Mouse (Mus musculus) lung, postnatal 0 days (tissue): ENCODE results near the gene Srgap2. TPM values are rescaled to one million over a fixed set of nuclear protein-coding genes. Genes with fewer than 3 reads are reported as not detected.
A peak's percentile ranks its signal among the peaks of the same experiment; 100 is the strongest.

ENCODE experiments used
- ATAC-seq: fragments of 200-750 bp; cut with Nextera tagmentation; 2 replicates; pipeline ENCODE4 v1.8.0; 2017; ENCODE audit warnings: moderate library complexity
- DNase-seq: peaks from one replicate; pipeline ENCODE4 v3.0.0-alpha.2; 2016; ENCODE audit warnings: low spot score
- H3K27ac ChIP-seq: fragments of 300-500 bp; sonication (generic); 2 replicates; pipeline ENCODE4 v1.5.1; 2014; ENCODE audit warnings: antibody characterized with exemption, mild to moderate bottlenecking, low read length, mixed read lengths
- H3K27me3 ChIP-seq: fragments of 300-500 bp; sonication (generic); replicated peaks from 2 replicates; pipeline ENCODE4 v1.6.1; 2014; ENCODE audit warnings: low read length, mixed read lengths; ENCODE audit not compliant: insufficient read depth
- H3K36me3 ChIP-seq: fragments of 300-500 bp; sonication (generic); 2 replicates; pipeline ENCODE4 v1.6.1; 2014; ENCODE audit warnings: low read length, mixed read lengths; ENCODE audit not compliant: insufficient read depth
- H3K4me1 ChIP-seq: fragments of 300-500 bp; sonication (generic); 2 replicates; pipeline ENCODE4 v1.6.1; 2014; ENCODE audit warnings: antibody characterized with exemption, low read depth, low read length, mixed read lengths; ENCODE audit not compliant: insufficient read depth
- H3K4me2 ChIP-seq: fragments of 300-500 bp; sonication (generic); replicated peaks from 2 replicates; pipeline ENCODE4 v1.6.1; 2014; ENCODE audit warnings: low read depth, mild to moderate bottlenecking, low read length, moderate library complexity, mixed read lengths
- H3K4me3 ChIP-seq: fragments of 300-500 bp; sonication (generic); 2 replicates; pipeline ENCODE4 v1.5.1; 2014; ENCODE audit warnings: low read depth, low read length
- H3K9ac ChIP-seq: fragments of 300-500 bp; sonication (generic); replicated peaks from 2 replicates; pipeline ENCODE4 v1.6.1; 2014; ENCODE audit warnings: low read depth, mild to moderate bottlenecking
- H3K9me3 ChIP-seq: fragments of 300-500 bp; sonication (generic); 2 replicates; pipeline ENCODE4 v1.6.1; 2016; ENCODE audit warnings: low read length, mixed read lengths
- CTCF ChIP-seq: IDR thresholded peaks from 2 replicates; pipeline ENCODE4 v1.5.1; 2016; ENCODE audit warnings: antibody characterized with exemption, mild to moderate bottlenecking
- EP300 ChIP-seq: IDR thresholded peaks from 2 replicates; pipeline ENCODE4 v1.6.1; 2016; ENCODE audit warnings: antibody characterized with exemption, mild to moderate bottlenecking, control low read depth
- WGBS: fragments of 180-500 bp; shearing (Covaris S2); extraction: QIAGEN DNeasy Blood & Tissue Kit; methylation state at CpG from one replicate; pipeline ENCODE4 v1.1.7; 2014; 5-methylcytosine and 5-hydroxymethylcytosine counted together
- polyA plus RNA-seq: library from polyadenylated mRNA; unstranded; fragments of >200 nt; fragmentation: Nextera tagmentation; extraction: Ambion mirVana; gene quantifications from 2 replicates; pipeline ENCODE4 v1.2.1, GENCODE M21; 2015

The Srgap2 gene
- polyA plus RNA-seq, 1 experiment from 2014 or later: 9.5 TPM

- 63% methylated on average over 1 of the region's 1 CpGs for WGBS
- Histone ChIP-seq H3K9me3 (no peaks in the 10 kb centered on the region), H3K4me2 (no peak overlapping the region), H3K4me1 (peaks cover 4% of the 10 kb centered on the region; the same call in 1 of the 2 replicates), H3K9ac (no peak overlapping the region), H3K36me3 (no peaks in the 10 kb centered on the region), H3K27me3 (no peaks in the 10 kb centered on the region), H3K27ac (no peak overlapping the region), H3K4me3 (no peak overlapping the region)
- DNase-seq (no peak), ATAC-seq (no peak)
- TF ChIP-seq EP300: no peak
- TF ChIP-seq CTCF: no peak
Observed at GRCm38 (mm10) chr1:131514197-131514596, 13.0 kb downstream of the Srgap2 start.

DNA sequence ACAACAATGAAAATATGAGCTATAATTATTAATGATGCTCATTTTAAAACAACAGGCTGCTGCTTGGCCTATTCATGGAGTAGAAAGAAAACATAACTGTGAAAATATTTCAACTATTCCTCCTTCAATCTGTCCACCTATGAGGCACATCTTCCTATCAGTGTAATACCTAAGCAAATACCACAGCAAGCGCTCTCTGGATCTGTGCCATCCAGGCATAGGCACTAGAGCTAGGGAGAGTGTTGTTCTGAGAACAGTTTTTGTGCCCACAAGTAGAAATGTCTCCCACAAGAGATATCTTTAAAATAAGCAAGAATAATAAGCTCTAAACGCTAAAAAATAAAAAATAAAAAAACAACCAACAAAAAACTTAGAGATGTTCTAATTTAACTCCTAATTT lies 14.0 kb downstream of the Srgap2 start:
- TF ChIP-seq EP300: 0 out of 2 replicates have a peak, but pooled peaks have one; percentile 9
- no peak for TF ChIP-seq CTCF
- no peak for ATAC-seq
- Histone ChIP-seq H3K27me3 (no peaks in the 10 kb centered on the region), H3K4me3 (no peak overlapping the region), H3K9me3 (no peaks in the 10 kb centered on the region), H3K4me2 (no peak overlapping the region), H3K36me3 (no peaks in the 10 kb centered on the region), H3K9ac (no peak overlapping the region), H3K27ac (no peak overlapping the region), H3K4me1 (peaks cover 4% of the 10 kb centered on the region; the same call in 1 of the 2 replicates)
- WGBS: 70% methylated on average over 2 of the region's 2 CpGs
- DNase-seq: no peak

DNA sequence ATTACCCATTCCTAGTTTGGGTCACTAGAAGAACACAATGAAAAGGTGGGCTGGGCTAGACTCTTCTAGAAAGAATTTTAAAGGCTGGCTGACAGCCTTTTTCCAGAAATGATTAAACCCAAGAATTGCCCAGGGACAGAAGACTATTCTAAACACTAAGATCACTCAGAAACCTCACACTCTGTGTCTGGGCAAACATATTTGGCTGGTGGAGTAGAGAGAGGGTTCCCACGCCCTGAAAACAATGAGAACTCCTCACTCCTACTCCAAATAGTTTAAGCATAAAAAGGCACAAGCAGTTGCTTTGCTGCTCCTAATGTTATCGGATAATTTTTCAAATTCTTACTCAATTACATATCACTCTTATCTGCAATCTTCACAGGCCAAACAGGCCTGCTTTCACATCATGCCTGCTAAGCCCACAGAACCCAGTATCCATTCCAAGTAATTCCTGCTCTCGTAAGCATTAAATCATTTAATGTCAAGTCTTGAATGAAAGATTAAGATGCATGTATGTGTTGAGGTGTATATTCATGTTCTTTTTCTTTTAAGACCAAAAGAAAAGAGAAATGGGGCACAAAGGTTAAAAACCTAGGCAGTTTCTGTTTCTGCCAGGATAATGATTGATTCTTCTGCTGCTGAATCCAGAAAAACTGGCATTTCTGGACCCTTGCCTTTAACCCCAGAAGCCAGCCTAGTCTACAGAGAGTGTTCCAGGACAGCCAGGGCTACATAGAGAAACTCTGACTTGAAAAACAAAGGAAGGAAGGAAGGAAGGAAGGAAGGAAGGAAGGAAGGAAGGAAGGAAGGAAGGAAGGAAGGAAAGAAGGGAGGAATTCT lies 15.3 kb downstream of the Srgap2 start:
- no peak for DNase-seq
- 47% methylated on average over 3 of the region's 3 CpGs for WGBS
- ATAC-seq: no peak; the same call in 1 of the 2 replicates

DNA sequence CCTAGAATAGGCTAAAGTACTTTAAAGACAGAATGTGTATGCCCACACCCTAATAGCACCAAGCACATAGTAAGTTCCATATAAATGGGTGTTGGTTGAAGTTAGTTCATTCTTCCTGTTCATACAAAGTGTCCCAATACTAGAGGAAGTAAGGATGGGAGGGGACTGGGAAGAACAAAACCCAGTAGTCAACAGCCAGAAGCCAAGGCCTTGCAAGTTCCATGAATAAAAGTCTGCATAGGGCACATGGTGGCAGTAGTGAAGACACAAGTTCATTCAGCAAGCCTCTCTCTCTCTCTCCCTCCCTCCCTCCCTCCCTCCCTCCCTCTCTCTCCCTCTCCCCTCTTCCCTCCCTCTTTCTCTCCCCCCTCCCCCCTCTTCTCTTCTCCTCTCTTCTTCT lies 16.0 kb downstream of the Srgap2 start:
- H3K4me2 ChIP-seq: no peak overlapping the region
- no peak; the same call in 1 of the 2 replicates for ATAC-seq
- no peaks in the 10 kb centered on the region for H3K36me3 ChIP-seq

More for the DNA sequence above, 15.3 kb downstream of the Srgap2 start:
- TF ChIP-seq EP300 (peak; percentile 70), CTCF (no peak)
- Histone ChIP-seq H3K36me3 (no peaks in the 10 kb centered on the region), H3K9me3 (no peaks in the 10 kb centered on the region), H3K27ac (no peak overlapping the region), H3K4me2 (no peak overlapping the region), H3K4me3 (no peak overlapping the region), H3K4me1 (peaks cover 4% of the 10 kb centered on the region; the same call in 1 of the 2 replicates), H3K9ac (no peak overlapping the region), H3K27me3 (no peaks in the 10 kb centered on the region)

DNA sequence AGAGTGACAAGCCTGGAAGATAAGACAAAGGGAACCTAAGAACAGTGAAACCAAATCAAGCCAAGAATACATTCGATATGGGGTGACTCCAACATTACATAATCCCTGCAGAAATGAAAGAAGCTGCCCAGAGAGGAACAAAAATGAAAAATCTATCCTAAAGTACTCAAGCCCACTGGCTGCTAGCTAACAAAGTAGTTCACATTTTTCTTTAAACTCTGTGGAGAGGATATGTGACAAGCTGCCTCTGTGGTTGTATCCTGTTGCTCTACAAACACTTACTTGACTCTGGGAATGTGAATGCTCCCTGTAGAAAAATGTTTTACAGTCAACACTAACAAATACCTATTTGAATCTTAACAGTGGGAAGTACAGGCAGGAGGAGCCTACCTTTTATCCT lies 25.5 kb downstream of the Srgap2 start:
- no peak overlapping the region for H3K4me2 ChIP-seq
- WGBS: 48% methylated on average over 1 of the region's 1 CpGs
- H3K36me3 ChIP-seq: no peaks in the 10 kb centered on the region
- no peaks in the 10 kb centered on the region for H3K27me3 ChIP-seq
- no peaks in the 10 kb centered on the region for H3K9me3 ChIP-seq
- H3K9ac ChIP-seq: no peak overlapping the region
- H3K4me1 ChIP-seq: no peaks in the 10 kb centered on the region; the same call in 1 of the 2 replicates
- no peak for DNase-seq
- H3K4me3 ChIP-seq: no peak overlapping the region
- no peak for ATAC-seq
- no peak overlapping the region for H3K27ac ChIP-seq
- TF ChIP-seq CTCF (no peak), EP300 (0 out of 2 replicates have a peak, but pooled peaks have one; percentile 27)

More for the DNA sequence above, 16.0 kb downstream of the Srgap2 start:
- H3K27me3 ChIP-seq: no peaks in the 10 kb centered on the region
- no peaks in the 10 kb centered on the region for H3K9me3 ChIP-seq
- TF ChIP-seq EP300 (no peak), CTCF (0 out of 2 replicates have a peak, but pooled peaks have one; percentile 3)
- no peak for DNase-seq
- H3K27ac ChIP-seq: no peak overlapping the region
- no peak overlapping the region for H3K9ac ChIP-seq
- peaks cover 4% of the 10 kb centered on the region; the same call in 1 of the 2 replicates for H3K4me1 ChIP-seq
- no peak overlapping the region for H3K4me3 ChIP-seq

DNA sequence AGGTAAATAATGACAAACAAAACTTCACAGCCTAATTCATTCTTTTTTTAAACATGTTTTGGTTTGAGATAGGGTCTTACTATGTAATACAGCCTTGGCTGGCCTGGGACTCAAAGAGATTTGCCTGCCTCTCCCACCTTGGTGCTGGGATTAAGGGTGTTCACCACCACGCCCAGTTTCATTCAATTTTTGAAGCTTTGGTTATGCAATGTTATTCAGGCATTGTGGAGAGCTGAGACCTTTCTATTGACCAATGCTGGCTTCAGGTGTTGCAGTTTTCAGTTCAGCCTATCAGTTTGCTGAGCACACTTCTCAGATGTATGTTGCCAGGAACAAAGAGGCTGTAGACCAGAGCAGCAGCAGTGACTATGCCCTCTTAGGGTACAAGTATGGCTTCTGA lies 28.9 kb downstream of the Srgap2 start:
- no peaks in the 10 kb centered on the region for H3K36me3 ChIP-seq
- H3K4me1 ChIP-seq: no peaks in the 10 kb centered on the region; the same call in 1 of the 2 replicates
- H3K9ac ChIP-seq: no peak overlapping the region
- no peak for DNase-seq
- no peak overlapping the region for H3K4me2 ChIP-seq
- H3K27ac ChIP-seq: no peak overlapping the region
- no peaks in the 10 kb centered on the region for H3K9me3 ChIP-seq
- WGBS: 68% methylated on average over 1 of the region's 1 CpGs
- H3K27me3 ChIP-seq: no peaks in the 10 kb centered on the region
- H3K4me3 ChIP-seq: no peak overlapping the region
- ATAC-seq: no peak
- TF ChIP-seq CTCF (no peak), EP300 (no peak)
